Mouse (Mus musculus): ENCODE results near the gene Grk3. TPM values are rescaled to one million over a fixed set of nuclear protein-coding genes. Genes with fewer than 3 reads are reported as not detected.

Gene Grk3
- 1 to 10 TPM; 4.9 to 6.1 TPM for total RNA-seq (2021)
- long read RNA-seq, experiment 1, full-length matches to known transcripts = 1 of 4 reads
- long read RNA-seq, experiment 1, partial matches to known transcripts = 0 of 4 reads
- long read RNA-seq, experiment 1, other reads (novel, unspliced or antisense) = 3 of 4 reads
- long read RNA-seq, experiment 2, partial matches to known transcripts = 0 of 4 reads
- long read RNA-seq, experiment 2, other reads (novel, unspliced or antisense) = 4 of 4 reads

DNA sequence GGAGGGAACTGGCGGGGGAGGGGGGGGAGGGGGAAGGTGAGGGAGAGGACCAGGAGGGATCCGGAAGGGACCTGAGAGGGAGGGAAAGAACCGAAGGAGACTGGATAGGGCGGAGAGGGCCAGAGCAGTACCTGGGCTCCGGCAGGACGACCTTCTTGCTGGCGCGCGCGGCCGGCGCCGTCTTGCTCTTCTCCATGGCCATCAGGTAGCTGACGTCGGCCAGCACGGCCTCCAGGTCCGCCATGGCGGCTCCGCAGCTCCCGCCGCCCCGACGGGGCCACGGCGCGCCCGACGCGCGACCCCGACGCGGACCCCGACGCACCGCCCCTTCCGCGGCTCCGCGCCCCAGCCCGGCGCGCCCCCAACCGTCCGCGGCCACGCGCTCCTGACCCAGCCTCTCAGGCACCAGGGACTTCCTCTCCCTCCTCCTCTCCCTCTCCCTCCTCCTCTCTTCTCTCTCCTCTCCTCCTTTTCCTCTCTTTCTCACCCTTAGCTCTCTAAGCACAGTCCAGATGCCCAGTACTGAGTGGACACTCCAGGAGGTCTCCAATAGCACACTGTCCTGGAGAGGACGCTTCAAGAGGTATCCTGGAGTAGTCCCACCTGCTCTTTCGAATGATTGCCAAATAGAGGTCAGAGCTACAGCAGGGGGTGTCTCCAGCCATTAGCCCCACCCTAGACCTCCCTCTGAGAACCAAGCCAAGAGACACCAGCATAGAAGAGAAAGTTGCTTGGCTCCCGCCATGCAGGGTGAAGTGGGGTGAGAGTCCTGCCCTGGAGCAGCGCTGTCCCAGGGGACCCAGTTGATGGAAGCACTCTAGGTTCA is at the start of gene Grk3:
Gene Grk3 (minus strand): TSS at position 556 of the 826 bp plus-strand sequence.
- DNase-seq = peak; percentile 26 to 49
- intact Hi-C loops (cut with DNase I) = no loop called here

GRCm38 (mm10) chr5:113054308-113054707 is 38.7 kb upstream of the Grk3 start:
- intact Hi-C loops (cut with DNase I) = loop anchor here (2.0 kb wide), 1 partner anchor 184 kb away; no protein-coding TSS in a partner anchor
- DNase-seq = peak; percentile 66 to 76

DNA sequence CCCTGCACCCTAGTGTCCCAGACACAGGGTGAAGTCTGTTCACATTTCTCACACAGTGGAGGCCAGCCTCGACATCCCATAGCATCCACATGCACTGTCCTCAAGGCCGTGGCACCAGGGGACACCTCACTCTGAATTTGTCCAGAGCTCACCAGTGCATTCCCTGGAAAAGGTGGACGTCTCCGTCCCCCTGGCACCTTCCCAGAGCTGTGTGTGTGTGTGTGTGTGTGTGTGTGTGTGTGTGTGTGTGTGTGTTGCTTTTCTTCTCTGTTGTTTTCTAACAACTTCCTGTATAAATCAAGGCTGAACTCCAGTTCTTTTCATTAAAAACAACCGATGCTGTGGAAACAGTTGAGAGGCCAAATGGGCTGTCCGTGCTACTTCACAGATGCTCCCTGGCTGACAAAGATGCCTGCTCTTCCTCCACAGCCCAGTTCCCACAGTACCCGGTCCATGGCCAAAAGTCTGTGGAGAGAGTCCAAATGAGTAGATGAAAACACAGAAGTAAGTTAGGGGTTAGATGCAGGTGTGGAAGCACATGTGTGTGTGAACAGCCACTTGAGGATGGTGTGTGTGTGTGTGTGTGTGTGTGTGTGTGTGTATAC is 35.1 kb upstream of the Grk3 start:
- DNase-seq = no peak
- intact Hi-C loops (cut with DNase I) = no loop called here

DNA sequence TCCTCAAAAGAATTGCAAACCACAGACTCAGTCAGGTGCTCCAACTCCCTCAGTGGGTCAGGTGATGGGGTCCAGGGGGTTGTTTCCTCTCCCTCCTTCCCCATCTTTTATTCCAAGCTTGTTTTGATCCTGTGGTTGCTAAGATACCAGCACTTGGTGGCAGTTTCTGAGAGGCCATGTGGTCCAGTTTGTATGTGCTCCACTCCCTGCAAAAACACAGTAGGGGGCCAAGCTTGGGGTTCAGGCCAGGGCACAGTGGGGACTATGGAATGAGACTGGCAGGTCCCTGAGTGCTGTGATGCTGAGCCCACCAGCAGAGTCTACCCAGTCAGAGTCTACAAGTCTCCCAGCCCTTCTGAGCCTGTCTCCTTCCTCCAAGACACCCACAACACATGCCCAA is 34.3 kb upstream of the Grk3 start:
- intact Hi-C loops (cut with DNase I) = no loop called here
- DNase-seq = no peak

DNA sequence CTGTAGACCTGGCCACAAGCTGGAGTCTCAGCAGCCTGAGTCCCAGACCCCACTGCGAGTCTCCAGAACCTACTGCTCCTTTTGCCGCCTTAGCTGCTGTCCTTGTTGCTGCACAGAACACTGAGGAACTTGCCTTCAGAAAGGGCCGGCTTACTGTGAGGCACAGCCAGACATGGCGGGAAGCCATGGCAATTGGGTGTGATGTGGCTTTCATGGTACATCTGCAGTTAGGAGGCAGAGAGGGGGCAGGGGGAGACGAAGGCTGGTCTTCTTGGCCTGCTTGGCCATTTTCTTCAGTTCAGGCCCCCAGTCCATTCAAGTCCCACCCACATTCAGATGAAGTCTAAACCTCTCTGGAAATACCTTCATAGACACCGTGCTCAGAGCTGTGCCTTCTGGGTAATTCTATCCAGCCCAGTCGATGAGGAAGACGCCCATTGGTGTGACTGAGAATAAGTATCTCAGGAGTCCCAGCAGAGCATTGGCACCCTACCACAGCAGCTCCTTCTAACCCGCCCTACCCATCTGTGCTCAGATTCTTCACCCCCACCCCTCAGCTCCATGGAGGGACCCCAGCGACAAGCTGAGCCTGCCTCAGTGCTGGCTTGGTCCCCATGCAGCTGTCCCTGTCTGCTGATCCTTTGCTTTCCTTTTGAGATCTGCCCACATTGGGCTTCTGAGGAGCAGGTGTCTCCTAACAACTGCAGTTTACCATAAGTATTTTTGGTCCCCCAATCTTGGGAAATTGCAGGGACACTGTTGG is 30.1 kb upstream of the Grk3 start:
- no peak for DNase-seq

GRCm38 (mm10) chr5:113043531-113043930 is 27.9 kb upstream of the Grk3 start:
- intact Hi-C loops (cut with DNase I) = no loop called here
- peak; percentile 26 to 31 for DNase-seq

More for the DNA sequence above, 30.1 kb upstream of the Grk3 start:
- intact Hi-C loops (cut with DNase I) = no loop called here

GRCm38 (mm10) chr5:113041567-113042071 is 26.0 kb upstream of the Grk3 start:
- peak; percentile 63 to 67 for DNase-seq
- intact Hi-C loops (cut with DNase I) = no loop called here

- no peak for DNase-seq
- intact Hi-C loops (cut with DNase I) = no loop called here
These were observed 25.2 kb upstream of the Grk3 start for GRCm38 (mm10) chr5:113040776-113041175.

DNA sequence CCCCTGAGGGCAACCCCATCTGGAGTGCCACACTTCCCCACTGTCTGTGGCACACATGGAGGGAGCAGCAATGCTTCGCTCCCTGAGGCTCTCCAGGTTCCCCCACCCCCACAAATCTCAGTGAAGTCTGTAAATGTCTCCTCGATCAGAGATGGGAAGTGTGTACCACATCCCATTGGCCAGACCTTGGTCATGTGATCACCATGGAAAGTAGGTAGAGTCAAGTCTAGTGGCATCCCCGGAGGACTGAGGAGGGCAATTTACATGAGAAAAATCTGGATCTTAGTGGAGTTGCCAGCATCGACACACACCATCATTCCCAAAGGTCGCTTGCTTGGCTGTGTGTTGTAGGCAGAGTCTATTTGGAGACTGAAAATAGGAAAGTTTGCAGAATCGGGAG is 23.0 kb upstream of the Grk3 start:
- DNase-seq = no peak
- intact Hi-C loops (cut with DNase I) = no loop called here

- DNase-seq = no peak
These were observed 19.8 kb upstream of the Grk3 start for GRCm38 (mm10) chr5:113035094-113036047.

GRCm38 (mm10) chr5:113031201-113031754 is 15.7 kb upstream of the Grk3 start:
- intact Hi-C loops (cut with DNase I) = no loop called here
- no peak for DNase-seq

More at GRCm38 (mm10) chr5:113035094-113036047, 19.8 kb upstream of the Grk3 start:
- intact Hi-C loops (cut with DNase I) = no loop called here

DNA sequence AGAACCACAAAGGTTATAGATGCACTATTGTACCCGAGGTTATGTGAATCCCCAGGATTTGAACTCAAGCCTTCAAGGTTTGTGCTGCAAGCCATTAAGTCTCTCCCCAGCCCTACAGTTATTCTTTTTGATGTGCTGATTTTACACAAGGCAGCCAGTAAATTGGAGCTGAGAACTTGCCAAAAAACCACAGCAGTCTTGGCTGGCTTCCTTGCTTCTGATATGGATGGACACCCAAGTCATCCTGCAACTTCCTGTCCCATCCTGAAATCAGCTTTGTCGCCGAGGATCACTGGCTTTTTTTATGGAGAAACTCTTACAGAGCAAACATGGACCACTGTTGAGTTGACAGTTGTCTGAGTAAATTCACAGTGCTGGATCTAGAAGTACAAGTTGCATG is 14.5 kb upstream of the Grk3 start:
- no peak for DNase-seq
- intact Hi-C loops (cut with DNase I) = no loop called here

GRCm38 (mm10) chr5:113026706-113027105 is 11.1 kb upstream of the Grk3 start:
- DNase-seq = no peak
- intact Hi-C loops (cut with DNase I) = no loop called here

DNA sequence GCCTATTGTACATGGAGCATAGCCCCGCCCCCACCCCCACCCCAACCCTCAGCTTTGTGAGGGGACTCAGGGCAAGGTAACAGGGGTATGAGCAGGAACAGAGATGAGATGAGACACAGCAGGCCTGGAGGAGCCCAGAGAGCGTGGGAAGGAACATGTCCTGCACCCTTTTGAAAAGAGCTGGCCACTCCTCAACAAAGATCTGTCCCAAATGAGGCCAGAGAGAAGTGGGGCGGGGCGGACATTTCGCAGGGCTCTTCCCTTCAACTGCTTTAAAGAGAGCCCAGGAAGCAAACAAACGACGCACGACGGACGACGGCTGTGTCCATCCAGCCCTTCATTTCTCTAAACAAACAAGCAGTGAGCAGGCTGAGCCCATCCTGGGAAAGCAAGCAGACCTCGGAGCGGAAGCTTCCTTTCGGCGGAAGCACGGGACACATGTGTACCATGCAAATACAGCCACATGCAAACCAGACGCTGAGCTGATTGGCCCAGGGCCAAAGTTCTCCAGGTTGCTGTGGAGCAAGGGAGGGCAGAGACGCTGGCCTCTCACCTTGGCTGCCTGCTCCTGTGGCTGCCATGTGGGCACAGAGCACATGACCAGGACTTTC is 8.7 kb upstream of the Grk3 start:
- intact Hi-C loops (cut with DNase I) = no loop called here

GRCm38 (mm10) chr5:113018190-113018589 is 2.6 kb upstream of the Grk3 start:
- intact Hi-C loops (cut with DNase I) = no loop called here

More for the DNA sequence above, 8.7 kb upstream of the Grk3 start:
- DNase-seq = no peak

GRCm38 (mm10) chr5:113017004-113017403 is 1.4 kb upstream of the Grk3 start:
- no peak for DNase-seq
- intact Hi-C loops (cut with DNase I) = no loop called here

More at GRCm38 (mm10) chr5:113018190-113018589, 2.6 kb upstream of the Grk3 start:
- no peak for DNase-seq

DNA sequence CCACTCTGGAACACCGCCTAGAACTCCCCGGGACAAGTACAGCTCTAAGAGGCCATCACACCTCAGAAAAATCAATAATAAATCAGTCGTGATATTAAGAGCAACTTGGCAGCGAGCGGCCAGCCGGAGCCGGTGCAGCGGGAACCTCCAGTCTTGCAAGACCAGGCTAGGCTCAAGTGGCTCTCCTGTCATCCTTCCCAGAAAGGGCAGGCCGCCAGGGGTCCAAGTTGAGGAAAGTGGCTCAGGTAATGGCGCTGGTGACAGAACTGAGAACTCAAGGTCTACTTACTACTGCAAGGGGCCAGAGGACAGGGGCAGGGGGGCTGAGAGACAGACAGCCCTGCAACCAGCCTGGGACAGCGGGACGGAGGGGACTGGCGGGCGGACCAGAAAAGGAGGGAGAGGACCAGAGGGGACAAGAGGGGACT is 769 bp downstream of the Grk3 start:
- intact Hi-C loops (cut with DNase I) = no loop called here
- peak; percentile 66 to 68 for DNase-seq

- DNase-seq = no peak
- intact Hi-C loops (cut with DNase I) = no loop called here
These were observed 1.3 kb downstream of the Grk3 start for GRCm38 (mm10) chr5:113014111-113014807.

Data from gastrocnemius, postnatal 36 days (tissue).